Mouse (Mus musculus) c-Kit-negative CD71-positive TER-119-positive erythroid progenitor cells, embryonic 14.5 days (primary cell): ENCODE results near the gene Eef2kmt.
"Not testable (repeated sequence)": the region's sequence is repeated elsewhere in the genome, so short reads cannot be mapped to it uniquely, and the experiment has no call there.

Experiments
- DNase-seq: peaks from one replicate; pipeline ENCODE4 v3.0.0-alpha.2; 2013; ENCODE audit warnings: low read depth, low spot score

The Eef2kmt gene

GRCm38 (mm10) chr16:5226534-5226933, 29.2 kb downstream of the Eef2kmt start:
- not testable (repeated sequence) for DNase-seq

- DNase-seq: no peak
Observed at GRCm38 (mm10) chr16:5222140-5222539, 33.6 kb downstream of the Eef2kmt start, which contains the start of gene AU021092. AU021092 (minus strand) TSS chr16:5222299.

- DNase-seq: no peak
Observed at GRCm38 (mm10) chr16:5221403-5221802, 34.4 kb downstream of the Eef2kmt start.

GRCm38 (mm10) chr16:5217341-5218133, 38.2 kb downstream of the Eef2kmt start:
- no peak for DNase-seq

GRCm38 (mm10) chr16:5216686-5217085, 39.1 kb downstream of the Eef2kmt start:
- no peak for DNase-seq

- no peak for DNase-seq
Observed at GRCm38 (mm10) chr16:5214126-5214525, 41.7 kb downstream of the Eef2kmt start.

GRCm38 (mm10) chr16:5212150-5212549, 43.6 kb downstream of the Eef2kmt start:
- no peak for DNase-seq

- no peak for DNase-seq
Observed at GRCm38 (mm10) chr16:5210365-5210764, 45.4 kb downstream of the Eef2kmt start.

- no peak for DNase-seq
Observed at GRCm38 (mm10) chr16:5206051-5206450, 49.7 kb downstream of the Eef2kmt start.

GRCm38 (mm10) chr16:5205431-5205970, 50.3 kb downstream of the Eef2kmt start:
- no peak for DNase-seq

GRCm38 (mm10) chr16:5203668-5204433, 51.9 kb downstream of the Eef2kmt start, which contains the start of gene Nagpa:
Nagpa (minus strand) TSS chr16:5204012.
- DNase-seq: peak; percentile 42

GRCm38 (mm10) chr16:5203200-5203599, 52.6 kb downstream of the Eef2kmt start:
- DNase-seq: no peak

GRCm38 (mm10) chr16:5202681-5203080, 53.1 kb downstream of the Eef2kmt start:
- DNase-seq: no peak

GRCm38 (mm10) chr16:5195080-5195479, 60.7 kb downstream of the Eef2kmt start:
- DNase-seq: peak; percentile 41
